Mouse (Mus musculus) MEL (cell line): Measurements from ENCODE around the gene Fiz1. TPM values are rescaled to one million over a fixed set of nuclear protein-coding genes. Genes with fewer than 3 reads are reported as not detected.

Experiments
- DNase-seq: peaks from one replicate; pipeline ENCODE4 v3.0.0; 2011; ENCODE audit warnings: low read depth, low spot score
- H3K27ac ChIP-seq: 2 replicates; pipeline ENCODE4 v1.5.1; 2012; ENCODE audit warnings: low read depth, mild to moderate bottlenecking, control low read depth, low read length, moderate library complexity; ENCODE audit not compliant: control insufficient read depth
- H3K27me3 ChIP-seq, 2 experiments: fragments of 150-350 bp in 1 of 2; sonication (generic) in 1 of 2; 2 replicates each; pipeline ENCODE4 v1.6.1; 2012; ENCODE audit warnings: low read length in 2 of 2, mild to moderate bottlenecking in 2 of 2, improper control_type of control experiment in 1 of 2, moderate library complexity in 1 of 2; ENCODE audit not compliant: insufficient read depth in 2 of 2, control insufficient read depth in 1 of 2
- H3K36me3 ChIP-seq, 2 experiments: 2 replicates each; pipeline ENCODE4 v1.6.1; 2012 to 2014; ENCODE audit warnings: low read length in 2 of 2, improper control_type of control experiment in 1 of 2, inconsistent platforms in 1 of 2, mild to moderate bottlenecking in 1 of 2; ENCODE audit not compliant: insufficient read depth in 2 of 2, control insufficient read depth in 1 of 2
- H3K4me1 ChIP-seq, 2 experiments: fragments of 150-350 bp in 1 of 2; sonication (generic) in 1 of 2; 2 replicates each; pipeline ENCODE4 v1.6.1; 2012; ENCODE audit warnings: low read length in 2 of 2, improper control_type of control experiment in 1 of 2, mild to moderate bottlenecking in 1 of 2; ENCODE audit not compliant: insufficient read depth in 2 of 2, control insufficient read depth in 1 of 2
- H3K4me3 ChIP-seq, 2 experiments: fragments of 150-350 bp in 1 of 2; sonication (generic) in 1 of 2; 2 replicates each; pipeline ENCODE4 v1.5.1; 2012; ENCODE audit warnings: low read depth in 2 of 2, low read length in 2 of 2, mild to moderate bottlenecking in 2 of 2, moderate library complexity in 2 of 2, control low read depth in 1 of 2, improper control_type of control experiment in 1 of 2; ENCODE audit not compliant: control insufficient read depth in 1 of 2, insufficient read depth in 1 of 2
- H3K79me2 ChIP-seq: 2 replicates; pipeline ENCODE4 v1.6.1; 2012; ENCODE audit warnings: mild to moderate bottlenecking, low read length, moderate library complexity; ENCODE audit not compliant: control insufficient read depth, poor library complexity, insufficient read depth
- H3K9ac ChIP-seq: 2 replicates; pipeline ENCODE4 v1.6.1; 2012; ENCODE audit warnings: low read depth, mild to moderate bottlenecking, control low read depth, low read length, moderate library complexity; ENCODE audit not compliant: control insufficient read depth, poor library complexity, severe bottlenecking
- H3K9me3 ChIP-seq: fragments of 150-350 bp; sonication (generic); replicated peaks from 2 replicates; pipeline ENCODE4 v1.6.1; 2012; ENCODE audit warnings: mild to moderate bottlenecking, low read length, improper control_type of control experiment, moderate library complexity; ENCODE audit not compliant: insufficient read depth
- BHLHE40 ChIP-seq: IDR thresholded peaks from 2 replicates; pipeline ENCODE4 v1.6.1; 2012; ENCODE audit warnings: low read depth, mild to moderate bottlenecking, inconsistent platforms, low read length, improper control_type of control experiment, borderline replicate concordance
- CTCF ChIP-seq, 3 experiments: IDR thresholded peaks in 2 of 3; conservative IDR thresholded peaks in 1 of 3; 2 replicates each; pipeline ENCODE4 v1.5.1; 2011 to 2012; ENCODE audit warnings: low read length in 3 of 3, low read depth in 2 of 3, mild to moderate bottlenecking in 2 of 3, improper control_type of control experiment in 1 of 3, inconsistent platforms in 1 of 3, mixed read lengths in 1 of 3, moderate library complexity in 1 of 3; ENCODE audit not compliant: control insufficient read depth in 1 of 3, insufficient read depth in 1 of 3, poor library complexity in 1 of 3, severe bottlenecking in 1 of 3
- E2F4 ChIP-seq: IDR thresholded peaks from 2 replicates; pipeline ENCODE4 v1.6.1; 2011; ENCODE audit warnings: low read depth, low read length, improper control_type of control experiment, borderline replicate concordance
- ETS1 ChIP-seq: IDR thresholded peaks from 2 replicates; pipeline ENCODE4 v1.6.1; 2012; ENCODE audit warnings: low read depth, mild to moderate bottlenecking, inconsistent platforms, low read length, improper control_type of control experiment, moderate library complexity
- GABPA ChIP-seq: IDR thresholded peaks from 2 replicates; pipeline ENCODE4 v1.6.1; 2012; ENCODE audit warnings: low read depth, mild to moderate bottlenecking, inconsistent platforms, low read length, improper control_type of control experiment, moderate library complexity
- MAX ChIP-seq: IDR thresholded peaks from 2 replicates; pipeline ENCODE4 v1.6.1; 2011; ENCODE audit warnings: low read length, improper control_type of control experiment
- MAZ ChIP-seq: IDR thresholded peaks from 2 replicates; pipeline ENCODE4 v1.6.1; 2012; ENCODE audit warnings: low read depth, mild to moderate bottlenecking, inconsistent platforms, low read length, improper control_type of control experiment
- MXI1 ChIP-seq: IDR thresholded peaks from 2 replicates; pipeline ENCODE4 v1.6.1; 2011; ENCODE audit warnings: mild to moderate bottlenecking, low read depth, low read length, improper control_type of control experiment
- MYC ChIP-seq: IDR thresholded peaks from 2 replicates; pipeline ENCODE4 v1.6.1; 2011; ENCODE audit warnings: low read depth, mild to moderate bottlenecking, low read length, improper control_type of control experiment, moderate library complexity
- NELFE ChIP-seq: IDR thresholded peaks from 2 replicates; pipeline ENCODE4 v1.6.1; 2011; ENCODE audit warnings: low read depth, low read length, improper control_type of control experiment
- NRF1 ChIP-seq: IDR thresholded peaks from 2 replicates; pipeline ENCODE4 v1.6.1; 2014; ENCODE audit warnings: low read depth, mild to moderate bottlenecking, inconsistent platforms, low read length, improper control_type of control experiment, moderate library complexity; ENCODE audit not compliant: poor library complexity, insufficient read depth, severe bottlenecking
- POLR2AphosphoS5 ChIP-seq: IDR thresholded peaks from 2 replicates; pipeline ENCODE4 v1.6.1; 2012; ENCODE audit warnings: low read depth, borderline replicate concordance, mild to moderate bottlenecking, inconsistent platforms, low read length, moderate library complexity, mixed read lengths
- RAD21 ChIP-seq: IDR thresholded peaks from 2 replicates; pipeline ENCODE4 v1.6.1; 2011; ENCODE audit warnings: mild to moderate bottlenecking, low read depth, low read length, improper control_type of control experiment
- SIN3A ChIP-seq: IDR thresholded peaks from 2 replicates; pipeline ENCODE4 v1.6.1; 2012; ENCODE audit warnings: low read length, improper control_type of control experiment, inconsistent platforms
- SMC3 ChIP-seq: IDR thresholded peaks from 2 replicates; pipeline ENCODE4 v1.6.1; 2011; ENCODE audit warnings: low read depth, low read length, improper control_type of control experiment
- TCF12 ChIP-seq: IDR thresholded peaks from 2 replicates; pipeline ENCODE4 v1.6.1; 2014; ENCODE audit warnings: low read depth, mild to moderate bottlenecking, inconsistent platforms, low read length, improper control_type of control experiment, moderate library complexity
- USF1 ChIP-seq: IDR thresholded peaks from 2 replicates; pipeline ENCODE4 v1.6.1; 2014; ENCODE audit warnings: low read depth, mild to moderate bottlenecking, inconsistent platforms, low read length, improper control_type of control experiment, moderate library complexity
- USF2 ChIP-seq, 2 experiments: IDR thresholded peaks; 2 replicates each; pipeline ENCODE4 v1.6.1; 2011 to 2012; ENCODE audit warnings: improper control_type of control experiment in 2 of 2, low read length in 2 of 2, borderline replicate concordance in 1 of 2, inconsistent platforms in 1 of 2, low read depth in 1 of 2, mild to moderate bottlenecking in 1 of 2; ENCODE audit not compliant: insufficient read depth in 1 of 2
- ZC3H11A ChIP-seq: IDR thresholded peaks from 2 replicates; pipeline ENCODE4 v1.6.1; 2012; ENCODE audit warnings: low read depth, mild to moderate bottlenecking, inconsistent platforms, low read length, improper control_type of control experiment
- ZKSCAN1 ChIP-seq: IDR thresholded peaks from 2 replicates; pipeline ENCODE4 v1.6.1; 2012; ENCODE audit warnings: low read depth, mild to moderate bottlenecking, inconsistent platforms, low read length, improper control_type of control experiment, moderate library complexity
- ZNF384 ChIP-seq: IDR thresholded peaks from 2 replicates; pipeline ENCODE4 v1.6.1; 2012; ENCODE audit warnings: low read depth, mild to moderate bottlenecking, inconsistent platforms, low read length, improper control_type of control experiment
- polyA plus RNA-seq, 2 experiments: library from polyadenylated mRNA; stranded (reverse) in 1 of 2; unstranded in 1 of 2; fragments of >175 nt in 1 of 2; fragments of >200 nt in 1 of 2; gene quantifications; 2 replicates each; pipeline versions ENCODE4 v1.2.1 to v1.2.4; 2012; ENCODE audit warnings: low replicate concordance in 2 of 2, low read depth in 1 of 2; ENCODE audit not compliant: insufficient read length in 2 of 2, insufficient read depth in 1 of 2, missing spikeins in 1 of 2
- total RNA-seq: library from RNA; depleted of rRNA; stranded (reverse); fragments of 300-350 nt; gene quantifications from 2 replicates; pipeline ENCODE4 v1.2.3, GENCODE M21; 2012

Gene Fiz1
- total and polyA plus RNA-seq, 3 experiments, result 28.1 to 56.5 TPM; not detected in 1

DNA sequence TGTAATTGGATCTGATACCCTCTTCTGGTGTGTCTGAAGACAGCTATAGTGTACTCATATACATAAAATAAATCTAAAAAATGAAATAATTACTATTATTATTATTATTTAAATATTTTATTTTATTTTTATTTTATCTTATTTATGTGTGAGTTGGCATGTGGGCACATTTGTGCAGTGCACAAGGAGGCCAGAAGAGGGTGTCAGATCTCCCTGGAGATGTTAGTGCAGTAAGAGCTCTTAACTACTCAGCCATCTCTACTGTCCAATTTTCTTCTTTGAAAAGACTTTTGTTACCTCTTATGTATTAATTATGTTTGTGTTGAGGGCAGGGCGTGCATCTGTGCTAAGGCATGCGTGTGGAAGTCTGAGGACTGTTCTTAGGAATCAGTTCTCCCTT is 14.6 kb downstream of the Fiz1 start:
- H3K27ac ChIP-seq, result no peak overlapping the region
- peak; percentile 52 for DNase-seq
- no peak overlapping the region for H3K9ac ChIP-seq
- H3K27me3 ChIP-seq, result no peaks in the 10 kb centered on the region
- H3K4me1 ChIP-seq, result no peaks in the 10 kb centered on the region; a peak in 1 of 4 replicates
- no peaks in the 10 kb centered on the region for H3K36me3 ChIP-seq
- H3K79me2 ChIP-seq, result no peaks in the 10 kb centered on the region
- no peak for TF ChIP-seq NRF1
- no peak for TF ChIP-seq MAX
- TF ChIP-seq MXI1, result no peak
- TF ChIP-seq BHLHE40, result no peak
- peak; percentile 32 to 56 (median 42); a peak in 5 of 6 replicates for TF ChIP-seq CTCF (IDR thresholded peaks at IDR 0.05 in 2 of 3, conservative IDR thresholded peaks at IDR 0.05 in 1 of 3; ENCODE audit: control insufficient read depth in 1 of 3, insufficient read depth in 1 of 3, low read depth in 2 of 3, low read length in 3 of 3, poor library complexity in 1 of 3, severe bottlenecking in 1 of 3)
- no peak for TF ChIP-seq MAZ
- TF ChIP-seq ZKSCAN1, result no peak
- peak; percentile 49 for TF ChIP-seq RAD21
- peak; percentile 66 for TF ChIP-seq SMC3
- no peak for TF ChIP-seq ETS1
- TF ChIP-seq ZNF384, result no peak
- TF ChIP-seq USF2 (IDR thresholded peaks at IDR 0.05; ENCODE audit: borderline replicate concordance in 1 of 2, insufficient read depth in 1 of 2, low read depth in 1 of 2, low read length in 2 of 2), result no peak
- TF ChIP-seq TCF12, result no peak
- no peak for TF ChIP-seq POLR2AphosphoS5
- no peak for TF ChIP-seq NELFE
- TF ChIP-seq USF1, result no peak
- no peak for TF ChIP-seq E2F4
- TF ChIP-seq GABPA, result no peak
- peak; percentile 31; the same call in 1 of the 2 replicates for TF ChIP-seq ZC3H11A
- no peak overlapping the region for H3K4me3 ChIP-seq
- no peaks in the 10 kb centered on the region for H3K9me3 ChIP-seq

DNA sequence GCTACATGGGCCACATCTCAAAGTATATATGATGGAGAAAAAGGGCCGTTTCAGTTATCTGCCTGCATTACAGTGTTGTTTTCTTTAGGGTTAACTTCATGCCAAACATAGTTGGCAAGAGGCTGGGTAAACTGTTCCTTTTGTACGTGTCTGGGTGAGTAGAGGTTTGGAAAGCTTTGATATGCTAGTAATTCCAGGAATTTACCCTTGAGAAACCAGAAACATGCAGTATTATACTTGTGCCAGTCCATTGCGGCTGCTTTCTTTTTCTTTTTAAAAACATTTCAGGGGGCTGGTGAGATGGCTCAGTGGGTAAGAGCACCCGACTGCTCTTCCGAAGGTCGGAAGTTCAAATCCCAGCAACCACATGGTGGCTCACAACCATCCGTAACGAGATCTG is 17.6 kb downstream of the Fiz1 start:
- Histone ChIP-seq H3K36me3 (no peaks in the 10 kb centered on the region), H3K4me3 (no peak overlapping the region)

More for the DNA sequence above, 17.6 kb downstream of the Fiz1 start:
- Histone ChIP-seq H3K9ac (no peak overlapping the region), H3K79me2 (no peaks in the 10 kb centered on the region), H3K27ac (no peak overlapping the region), H3K27me3 (no peaks in the 10 kb centered on the region), H3K9me3 (no peaks in the 10 kb centered on the region), H3K4me1 (no peaks in the 10 kb centered on the region; a peak in 1 of 4 replicates)
- no peak for DNase-seq
- TF ChIP-seq POLR2AphosphoS5 (no peak), MAX (no peak), NELFE (no peak), TCF12 (no peak), USF2 (IDR thresholded peaks at IDR 0.05; ENCODE audit: borderline replicate concordance in 1 of 2, insufficient read depth in 1 of 2, low read depth in 1 of 2, low read length in 2 of 2) (no peak), SIN3A (no peak), MYC (no peak)
